Mouse (Mus musculus): Measurements from ENCODE around the gene Rnf8. TPM values are rescaled to one million over a fixed set of nuclear protein-coding genes. Genes with fewer than 3 reads are reported as not detected.
A peak's percentile ranks its signal among the peaks of the same experiment; 100 is the strongest.

The Rnf8 gene
- polyA plus RNA-seq, 1 experiment, result 37.2 TPM

DNA sequence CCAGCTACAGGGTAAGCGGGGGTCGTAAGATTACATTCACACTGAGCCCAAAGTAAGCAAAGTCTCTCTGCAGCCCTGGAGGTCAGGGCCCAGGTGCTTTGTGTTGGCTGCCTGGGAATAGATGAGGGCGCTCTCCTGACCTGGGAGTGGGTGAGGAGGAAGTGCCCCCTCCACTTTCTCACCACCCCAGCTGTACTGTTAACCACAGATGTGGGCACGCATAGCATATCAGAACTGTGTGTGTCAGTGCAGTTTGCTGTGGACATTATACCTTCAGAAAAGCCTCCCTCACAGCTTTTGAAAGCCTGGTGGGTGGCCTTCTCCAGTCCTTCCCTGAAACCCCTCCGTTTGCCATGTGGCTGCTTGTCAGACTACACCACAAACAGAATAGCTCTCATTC, 30.3 kb upstream of the Rnf8 start:
- peaks cover 8% of the 10 kb centered on the region; the same call in 1 of the 2 replicates for H3K36me3 ChIP-seq (ENCODE audit: control insufficient read depth, insufficient read depth, low read length)
- no peaks in the 10 kb centered on the region for H3K27me3 ChIP-seq (ENCODE audit: control insufficient read depth, insufficient read depth, low read length)
- TF ChIP-seq POLR2A (IDR thresholded peaks at IDR 0.05; ENCODE audit: control insufficient read depth, extremely low read depth, insufficient read depth, low read length, poor library complexity), result no peak
- no peak for TF ChIP-seq CTCF (IDR thresholded peaks at IDR 0.05; ENCODE audit: borderline replicate concordance, control insufficient read depth, extremely low read depth, insufficient read depth, low read length, poor library complexity)
- peak overlapping the region; percentile 25; the same call in 1 of the 2 replicates for H3K27ac ChIP-seq (ENCODE audit: control insufficient read depth, insufficient read depth, low read length)
- no peak overlapping the region for H3K4me3 ChIP-seq (ENCODE audit: control insufficient read depth, insufficient read depth, low read length)
- peaks cover 33% of the 10 kb centered on the region for H3K4me1 ChIP-seq (replicated peaks; ENCODE audit: control insufficient read depth, insufficient read depth, low read length)
- WGBS, result 3% methylated on average over 5 of the region's 5 CpGs
- peak; percentile 67 for DNase-seq

DNA sequence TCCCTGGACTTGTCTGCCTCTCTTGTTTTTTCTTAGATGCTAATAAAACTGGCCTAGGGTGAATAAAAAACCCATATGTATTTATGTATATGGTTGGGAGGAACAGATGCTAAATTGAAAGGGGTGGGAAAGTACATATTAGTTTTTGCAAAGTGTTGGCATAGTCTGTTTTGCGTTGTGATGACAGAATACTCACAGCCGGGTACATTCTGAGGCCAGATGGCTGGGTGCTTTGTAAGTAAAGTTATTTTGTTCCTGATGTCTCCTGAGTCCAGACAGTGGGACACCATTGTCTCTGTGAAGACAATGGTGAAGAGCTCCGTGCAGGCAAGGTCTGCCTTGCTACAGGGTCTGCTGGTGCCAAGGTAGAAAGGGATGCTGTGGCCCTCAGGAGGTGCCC, 29.9 kb upstream of the Rnf8 start:
- Histone ChIP-seq H3K27ac (ENCODE audit: control insufficient read depth, insufficient read depth, low read length) (no peak overlapping the region; the same call in 1 of the 2 replicates), H3K27me3 (ENCODE audit: control insufficient read depth, insufficient read depth, low read length) (no peaks in the 10 kb centered on the region), H3K4me3 (ENCODE audit: control insufficient read depth, insufficient read depth, low read length) (no peak overlapping the region), H3K36me3 (ENCODE audit: control insufficient read depth, insufficient read depth, low read length) (peaks cover 4% of the 10 kb centered on the region; the same call in 1 of the 2 replicates), H3K4me1 (replicated peaks; ENCODE audit: control insufficient read depth, insufficient read depth, low read length) (peaks cover 33% of the 10 kb centered on the region)
- TF ChIP-seq CTCF (IDR thresholded peaks at IDR 0.05; ENCODE audit: borderline replicate concordance, control insufficient read depth, extremely low read depth, insufficient read depth, low read length, poor library complexity) (no peak), POLR2A (IDR thresholded peaks at IDR 0.05; ENCODE audit: control insufficient read depth, extremely low read depth, insufficient read depth, low read length, poor library complexity) (no peak)
- no peak for DNase-seq
- 57% methylated on average over 3 of the region's 3 CpGs for WGBS

DNA sequence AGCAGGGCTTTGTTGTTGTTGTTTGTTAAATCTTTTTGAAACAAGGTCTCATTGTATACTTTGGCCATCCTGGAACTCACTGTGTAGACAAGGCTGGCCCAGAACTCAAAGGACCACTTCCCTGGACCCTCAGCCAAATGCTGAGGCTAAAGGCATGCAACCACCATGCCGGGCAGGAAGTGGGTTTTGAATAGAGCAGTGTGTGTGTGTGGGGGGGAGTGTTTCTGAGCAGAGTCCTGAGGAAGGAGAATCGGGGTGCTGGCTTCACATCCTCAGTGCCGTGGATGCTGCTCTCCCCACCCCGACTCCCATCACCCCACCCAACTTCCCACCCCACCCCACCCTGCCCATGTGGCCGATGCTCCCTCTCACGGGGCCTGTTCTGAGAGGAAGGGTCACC, 29.1 kb upstream of the Rnf8 start:
- TF ChIP-seq POLR2A (IDR thresholded peaks at IDR 0.05; ENCODE audit: control insufficient read depth, extremely low read depth, insufficient read depth, low read length, poor library complexity), result no peak
- no peak for TF ChIP-seq CTCF (IDR thresholded peaks at IDR 0.05; ENCODE audit: borderline replicate concordance, control insufficient read depth, extremely low read depth, insufficient read depth, low read length, poor library complexity)
- H3K36me3 ChIP-seq (ENCODE audit: control insufficient read depth, insufficient read depth, low read length), result no peaks in the 10 kb centered on the region
- no peak overlapping the region for H3K27ac ChIP-seq (ENCODE audit: control insufficient read depth, insufficient read depth, low read length)
- WGBS, result 10% methylated on average over 6 of the region's 6 CpGs
- no peak overlapping the region for H3K4me3 ChIP-seq (ENCODE audit: control insufficient read depth, insufficient read depth, low read length)
- no peaks in the 10 kb centered on the region for H3K27me3 ChIP-seq (ENCODE audit: control insufficient read depth, insufficient read depth, low read length)
- peak; percentile 58 for DNase-seq
- peaks cover 33% of the 10 kb centered on the region for H3K4me1 ChIP-seq (replicated peaks; ENCODE audit: control insufficient read depth, insufficient read depth, low read length)

DNA sequence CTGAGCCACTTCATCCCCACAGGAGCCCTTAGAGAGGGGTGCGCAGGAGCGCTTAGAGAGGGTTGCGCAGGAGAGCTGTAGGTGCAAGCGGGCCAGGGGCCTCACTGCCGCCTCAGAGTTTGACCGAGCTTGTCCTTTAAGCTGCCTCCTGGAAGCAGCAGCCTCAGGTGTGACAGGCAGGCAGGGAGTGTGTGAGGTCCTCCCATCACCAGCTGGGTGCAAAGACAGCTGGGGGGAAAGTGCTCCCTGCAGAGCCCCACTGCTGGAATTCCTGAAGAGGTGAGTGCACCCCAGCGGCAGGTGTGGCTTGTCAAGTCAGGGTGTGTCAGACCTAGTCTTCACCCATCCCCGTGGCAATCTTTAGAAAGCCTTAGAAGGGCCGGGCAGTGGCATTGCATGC, 27.7 kb upstream of the Rnf8 start:
- H3K27me3 ChIP-seq (ENCODE audit: control insufficient read depth, insufficient read depth, low read length), result no peaks in the 10 kb centered on the region
- WGBS, result 92% methylated on average over 9 of the region's 9 CpGs
- H3K36me3 ChIP-seq (ENCODE audit: control insufficient read depth, insufficient read depth, low read length), result no peaks in the 10 kb centered on the region
- peaks cover 33% of the 10 kb centered on the region for H3K4me1 ChIP-seq (replicated peaks; ENCODE audit: control insufficient read depth, insufficient read depth, low read length)
- H3K4me3 ChIP-seq (ENCODE audit: control insufficient read depth, insufficient read depth, low read length), result no peak overlapping the region
- H3K27ac ChIP-seq (ENCODE audit: control insufficient read depth, insufficient read depth, low read length), result no peak overlapping the region
- TF ChIP-seq POLR2A (IDR thresholded peaks at IDR 0.05; ENCODE audit: control insufficient read depth, extremely low read depth, insufficient read depth, low read length, poor library complexity), result no peak
- TF ChIP-seq CTCF (IDR thresholded peaks at IDR 0.05; ENCODE audit: borderline replicate concordance, control insufficient read depth, extremely low read depth, insufficient read depth, low read length, poor library complexity), result no peak
- DNase-seq, result no peak

DNA sequence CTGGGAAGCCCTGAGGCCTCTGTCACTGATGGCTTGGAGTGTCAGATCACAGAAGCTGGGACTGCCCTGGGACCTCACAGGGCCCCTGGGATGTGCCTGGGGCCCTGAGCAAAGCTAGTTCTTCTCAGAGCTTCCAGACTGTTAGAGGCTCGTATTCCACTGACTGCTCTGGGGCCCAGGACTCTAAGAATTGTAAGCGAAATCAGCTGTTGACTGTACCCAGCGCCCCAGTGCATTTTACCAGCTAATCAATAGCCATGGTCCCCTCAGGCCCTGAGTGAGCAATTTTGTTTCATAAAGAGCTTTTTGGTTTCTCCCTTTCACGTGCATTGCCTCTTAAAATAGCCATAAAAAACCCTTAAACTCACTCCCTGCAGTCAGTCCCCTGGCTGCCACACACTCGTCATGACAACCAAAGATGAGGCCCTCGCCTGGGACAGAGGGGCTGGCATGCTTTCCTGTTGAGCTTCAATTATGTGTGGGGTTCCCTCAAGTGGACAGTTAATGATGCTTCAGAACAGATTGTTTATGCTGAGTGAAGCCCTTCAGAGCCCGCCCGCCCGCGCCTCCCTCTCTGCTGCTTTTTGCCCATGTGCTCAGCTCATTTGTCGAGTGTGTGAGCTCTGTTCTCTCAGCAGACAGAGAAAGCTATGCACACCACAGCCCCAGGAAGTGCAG, 25.2 kb upstream of the Rnf8 start:
- 91% methylated on average over 11 of the region's 11 CpGs for WGBS
- Histone ChIP-seq H3K36me3 (ENCODE audit: control insufficient read depth, insufficient read depth, low read length) (peaks cover 10% of the 10 kb centered on the region; the same call in 1 of the 2 replicates), H3K27me3 (ENCODE audit: control insufficient read depth, insufficient read depth, low read length) (no peaks in the 10 kb centered on the region), H3K27ac (ENCODE audit: control insufficient read depth, insufficient read depth, low read length) (no peak overlapping the region), H3K4me3 (ENCODE audit: control insufficient read depth, insufficient read depth, low read length) (no peak overlapping the region), H3K4me1 (replicated peaks; ENCODE audit: control insufficient read depth, insufficient read depth, low read length) (peaks cover 25% of the 10 kb centered on the region)
- TF ChIP-seq POLR2A (IDR thresholded peaks at IDR 0.05; ENCODE audit: control insufficient read depth, extremely low read depth, insufficient read depth, low read length, poor library complexity) (no peak), CTCF (IDR thresholded peaks at IDR 0.05; ENCODE audit: borderline replicate concordance, control insufficient read depth, extremely low read depth, insufficient read depth, low read length, poor library complexity) (no peak)
- no peak for DNase-seq

DNA sequence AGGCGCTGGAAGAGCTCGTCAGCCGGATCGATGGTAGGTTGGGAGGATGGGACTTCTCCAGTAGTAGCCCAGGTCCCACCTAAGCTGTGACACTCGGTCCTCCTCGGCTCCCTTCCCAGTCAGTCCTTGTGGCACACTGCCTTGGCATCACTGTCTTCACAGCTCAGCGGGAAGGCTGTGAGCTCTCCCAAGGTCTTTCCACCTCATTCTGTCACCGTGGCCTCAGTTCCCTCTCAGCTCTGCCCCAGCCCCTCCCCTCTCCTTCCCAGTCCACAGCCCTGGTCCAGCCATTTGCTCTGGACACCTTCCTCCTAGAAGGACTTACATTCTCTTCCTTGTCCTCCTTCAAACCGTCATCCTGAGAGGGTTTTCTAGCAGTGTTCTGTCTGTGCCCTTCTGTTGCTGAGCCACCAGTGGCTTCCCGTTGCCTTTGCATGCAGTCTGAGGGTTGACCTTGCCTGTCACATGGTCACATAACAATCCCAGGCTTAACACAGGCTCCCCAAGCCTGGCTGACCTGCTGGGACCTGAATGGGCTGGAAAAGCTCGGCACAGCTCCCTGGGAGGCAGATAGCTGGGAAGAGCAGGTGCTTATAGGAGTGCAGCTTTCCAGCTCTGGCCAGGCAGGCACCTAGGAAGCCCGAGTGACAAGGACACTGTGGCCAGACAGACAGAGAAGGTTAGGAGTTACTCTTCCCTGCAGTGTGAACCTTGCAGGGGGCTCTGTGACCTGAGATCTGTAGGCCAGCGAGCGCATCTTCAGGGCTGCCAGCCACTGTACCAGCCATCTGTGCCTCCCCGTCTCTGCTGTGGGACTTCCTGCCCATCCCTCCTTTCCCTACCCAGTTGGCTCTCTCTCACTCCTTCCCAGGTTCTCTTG, 18.5 kb upstream of the Rnf8 start:
- WGBS, result 96% methylated on average over 15 of the region's 15 CpGs
- DNase-seq, result no peak
- TF ChIP-seq CTCF (IDR thresholded peaks at IDR 0.05; ENCODE audit: borderline replicate concordance, control insufficient read depth, extremely low read depth, insufficient read depth, low read length, poor library complexity) (no peak), POLR2A (IDR thresholded peaks at IDR 0.05; ENCODE audit: control insufficient read depth, extremely low read depth, insufficient read depth, low read length, poor library complexity) (no peak)
- Histone ChIP-seq H3K36me3 (ENCODE audit: control insufficient read depth, insufficient read depth, low read length) (peaks cover 36% of the 10 kb centered on the region), H3K4me1 (replicated peaks; ENCODE audit: control insufficient read depth, insufficient read depth, low read length) (no peaks in the 10 kb centered on the region), H3K27ac (ENCODE audit: control insufficient read depth, insufficient read depth, low read length) (no peak overlapping the region), H3K4me3 (ENCODE audit: control insufficient read depth, insufficient read depth, low read length) (no peak overlapping the region), H3K27me3 (ENCODE audit: control insufficient read depth, insufficient read depth, low read length) (no peaks in the 10 kb centered on the region)
